In genomic region chr5:75011985-75012738, GRCm38 (mm10) we compare ENCODE assay signal across 11 mouse cellular contexts. TPM values are rescaled to one million over a fixed set of nuclear protein-coding genes. Genes with fewer than 3 reads are reported as not detected.
DNase-seq lines count a peak whose midpoint lies in the region; ATAC-seq lines count a peak whose summit lies in the region.
"Had no signal": no experiment of that assay in that cellular context is flagged by ENCODE, and none has a peak within 500 bp of the region (broad histone marks: within the 10 kb centered on the region; RNA-seq: fewer than 3 reads in every experiment).

No protein-coding gene starts in this region.

- peak; percentile 7 for DNase-seq in left cerebral cortex, postnatal 4 days
- no peak for DNase-seq in left cerebral cortex, adult 8-10 months (ENCODE audit: low spot score in 2 of 2)
- peak; percentile 13 to 42 for DNase-seq in cerebellum, postnatal 14 days
- DNase-seq in forebrain, embryonic 14.5 days (ENCODE audit: low spot score), result peak; percentile 63
- DNase-seq in thymus, postnatal 0 days (ENCODE audit: low spot score), result no peak
- DNase-seq in frontal cortex, postnatal 14 days (ENCODE audit: low spot score in 2 of 2), result no peak
- DNase-seq: heart, adult 2 months; kidney, adult 2 months; lung, embryonic 14.5 days had no signal

- H3K4me1 ChIP-seq in forebrain, embryonic 14.5 days (ENCODE audit: control insufficient read depth, insufficient read depth, low read length), result peaks cover 10% of the 10 kb centered on the region
- peaks cover 6% of the 10 kb centered on the region for H3K4me1 ChIP-seq in midbrain, embryonic 16.5 days (ENCODE audit: control insufficient read depth, insufficient read depth, low read length)

- H3K9me3 ChIP-seq in forebrain, embryonic 14.5 days (replicated peaks; ENCODE audit: control insufficient read depth, low read length), result no peaks in the 10 kb centered on the region
- no peaks in the 10 kb centered on the region for H3K9me3 ChIP-seq in midbrain, embryonic 16.5 days (replicated peaks; ENCODE audit: control insufficient read depth, low read length, poor library complexity, severe bottlenecking)

- H3K36me3 ChIP-seq in forebrain, embryonic 14.5 days (ENCODE audit: control insufficient read depth, insufficient read depth, low read length), result 0 out of 2 replicates have a peak, but pooled peaks cover 4% of the 10 kb centered on the region
- peaks cover 6% of the 10 kb centered on the region for H3K36me3 ChIP-seq in midbrain, embryonic 16.5 days (ENCODE audit: control insufficient read depth, insufficient read depth, low read length)

- H3K9ac ChIP-seq in forebrain, embryonic 14.5 days (ENCODE audit: low read length), result no peak overlapping the region
- H3K9ac ChIP-seq in midbrain, embryonic 16.5 days (ENCODE audit: low read depth, low read length), result no peak overlapping the region
- H3K9ac ChIP-seq: lung, embryonic 14.5 days had no signal

- H3K27ac ChIP-seq in forebrain, embryonic 14.5 days (ENCODE audit: low read depth, low read length), result no peak overlapping the region
- no peak overlapping the region for H3K27ac ChIP-seq in midbrain, embryonic 16.5 days (ENCODE audit: low read length)
- H3K27ac ChIP-seq: heart, adult 2 months had no signal

- ATAC-seq in forebrain, embryonic 14.5 days, result peak; percentile 59
- ATAC-seq in midbrain, embryonic 16.5 days, result 0 out of 2 replicates have a peak, but pooled peaks have one; percentile 45

- H3K4me3 ChIP-seq in forebrain, embryonic 14.5 days (ENCODE audit: low read depth, low read length), result no peak overlapping the region
- no peak overlapping the region for H3K4me3 ChIP-seq in midbrain, embryonic 16.5 days (ENCODE audit: low read depth, low read length)
- H3K4me3 ChIP-seq: heart, adult 2 months had no signal

- 17% methylated on average over 4 of the region's 4 CpGs for WGBS in forebrain, embryonic 14.5 days
- 36% methylated on average over 4 of the region's 4 CpGs for WGBS in midbrain, embryonic 16.5 days

- H3K4me2 ChIP-seq in forebrain, embryonic 14.5 days (ENCODE audit: low read length), result no peak overlapping the region
- no peak overlapping the region; the same call in 1 of the 2 replicates for H3K4me2 ChIP-seq in midbrain, embryonic 16.5 days (ENCODE audit: low read length)
- H3K4me2 ChIP-seq: lung, embryonic 14.5 days had no signal

- intact Hi-C loops in left cerebral cortex, postnatal 4 days (cut with DNase I), result no loop called here

- H3K27me3 ChIP-seq in forebrain, embryonic 14.5 days (replicated peaks; ENCODE audit: control insufficient read depth, insufficient read depth, low read length), result no peaks in the 10 kb centered on the region
- H3K27me3 ChIP-seq in midbrain, embryonic 16.5 days (ENCODE audit: control insufficient read depth, insufficient read depth, low read depth, low read length), result peaks cover 18% of the 10 kb centered on the region
- H3K27me3 ChIP-seq: CH12.LX had no signal

RNA-seq across cellular contexts. Expression of gene Chic2, which starts 32.4 kb away (rescaled TPM):
- total RNA-seq in left cerebral cortex, postnatal 4 days (2021), result 10 to 100 TPM; 26.3 to 34.4 TPM
- total RNA-seq in left cerebral cortex, adult 8-10 months (2022), result 10 to 100 TPM; 13.1 to 17.3 (median 15.2) TPM
- 40.6 and 48.0 TPM in 2 replicates for polyA plus RNA-seq in forebrain, embryonic 14.5 days (2014; fragmentation: Nextera tagmentation; extraction: Ambion mirVana)
- 26.2 and 28.1 TPM in 2 replicates for polyA plus RNA-seq in midbrain, embryonic 16.5 days (2015; fragmentation: Nextera tagmentation; extraction: Ambion mirVana)
- 62.4 and 65.0 TPM in 2 replicates for polyA plus RNA-seq in thymus, postnatal 0 days (2015; fragmentation: Nextera tagmentation; extraction: Ambion mirVana)

Comparison
In these comparisons a context has a peak if more than half of its experiments do, and no peak if none do; other contexts are left out.
1. DNase-seq: peak in left cerebral cortex, postnatal 4 days (single experiment), cerebellum, postnatal 14 days (2 of 2) and forebrain, embryonic 14.5 days (single experiment); none in left cerebral cortex, adult 8-10 months (0 of 2), thymus, postnatal 0 days (single experiment) and frontal cortex, postnatal 14 days (0 of 2).